Mouse (Mus musculus): Measurements from ENCODE around the gene Crtc3. TPM values are rescaled to one million over a fixed set of nuclear protein-coding genes. Genes with fewer than 3 reads are reported as not detected.

The Crtc3 gene
- polyA plus RNA-seq, 1 experiment from 2014 or later = 18.5 TPM

Other genes starting within 250 kb of the Crtc3 start
- 16.3 and 16.5 TPM in 2 replicates for gene Blm, start 153.8 kb downstream of the Crtc3 start, polyA plus RNA-seq (2014; fragmentation: Nextera tagmentation; extraction: Ambion mirVana)
- 39.4 and 40.0 TPM in 2 replicates for gene Iqgap1, start 137.1 kb upstream of the Crtc3 start, polyA plus RNA-seq (2014; fragmentation: Nextera tagmentation; extraction: Ambion mirVana)
- 1.6 and 1.8 TPM in 2 replicates for gene Zscan2, start 172.0 kb upstream of the Crtc3 start, polyA plus RNA-seq (2014; fragmentation: Nextera tagmentation; extraction: Ambion mirVana)
- gene Wdr73, start 212.4 kb upstream of the Crtc3 start, polyA plus RNA-seq (2014; fragmentation: Nextera tagmentation; extraction: Ambion mirVana) = 16.0 and 16.1 TPM in 2 replicates
- gene Nmb, start 216.2 kb upstream of the Crtc3 start, polyA plus RNA-seq (2014; fragmentation: Nextera tagmentation; extraction: Ambion mirVana) = 4.6 and 5.3 TPM in 2 replicates